Mouse (Mus musculus) cerebral cortex, adult 2 months (tissue): ENCODE measurements around the gene Arel1.

Experiments
- WGBS: fragments of 180-500 bp; shearing (Covaris S2); methylation state at CpG from one replicate; pipeline ENCODE4 v1.1.7; 2018; 5-methylcytosine and 5-hydroxymethylcytosine counted together

Arel1 gene

DNA sequence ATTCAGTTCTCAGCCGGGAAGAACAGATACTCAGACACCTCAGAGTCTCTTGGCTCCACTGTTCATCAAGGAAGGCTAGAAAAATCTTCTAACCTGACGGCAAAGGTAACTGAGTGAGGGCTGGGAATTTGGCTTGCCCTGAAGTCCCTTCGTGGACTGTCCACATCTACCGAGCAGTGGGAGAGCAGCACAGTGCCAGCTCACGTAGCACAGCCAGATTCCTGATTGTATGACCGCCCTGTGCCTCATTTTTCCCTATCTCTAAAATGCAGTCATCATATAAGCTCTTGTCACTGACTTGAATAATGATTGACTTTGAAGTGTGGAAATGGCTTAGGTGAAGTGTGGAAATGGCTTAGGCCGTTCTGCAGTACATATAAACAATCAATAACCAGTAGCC lies 66.3 kb downstream of the Arel1 start:
- WGBS = 82% methylated on average over 7 of the region's 7 CpGs

DNA sequence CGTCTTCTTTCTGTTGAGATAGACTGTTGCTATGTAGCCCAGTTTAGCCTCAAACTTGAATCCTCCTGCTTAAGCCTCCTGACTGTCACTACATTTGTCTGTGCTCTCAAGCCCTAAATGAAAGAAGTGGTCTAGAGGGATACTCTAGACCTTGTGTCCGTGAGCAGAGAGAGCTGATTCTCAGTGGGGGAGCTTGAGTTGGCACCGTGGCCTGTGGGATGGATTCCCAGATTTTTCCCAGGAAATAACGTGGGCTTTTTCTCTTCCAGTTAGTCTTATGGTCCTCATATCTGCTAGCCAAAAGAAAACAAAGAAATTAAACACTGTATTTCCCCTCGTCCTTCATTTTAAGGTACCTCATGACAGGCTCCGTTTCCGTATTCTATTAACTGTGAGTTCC lies 70.4 kb downstream of the Arel1 start:
- WGBS = 55% methylated on average over 7 of the region's 7 CpGs

- 80% methylated on average over 5 of the region's 5 CpGs for WGBS
These were observed 73.4 kb downstream of the Arel1 start for GRCm38 (mm10) chr12:84897322-84897721.

DNA sequence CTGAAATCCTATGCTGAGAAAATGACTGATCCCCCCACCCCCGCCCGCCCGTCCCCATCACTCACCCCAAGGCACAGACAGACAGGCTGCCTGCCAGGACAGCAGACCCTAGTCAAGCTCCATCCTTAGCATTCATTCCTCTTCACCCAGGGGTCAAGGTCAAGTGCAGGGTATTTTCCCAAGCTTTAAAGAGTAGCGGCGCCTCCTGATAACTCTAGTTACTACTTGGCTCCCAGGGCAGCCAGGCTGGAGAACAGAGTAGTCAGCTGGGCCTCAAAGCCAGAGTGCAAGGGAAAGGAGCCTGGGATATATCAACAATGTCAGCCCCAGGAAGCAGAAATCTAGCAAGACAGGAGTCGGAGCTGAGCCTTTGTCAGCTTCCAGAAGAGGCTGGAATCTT lies 74.5 kb downstream of the Arel1 start:
- 92% methylated on average over 6 of the region's 6 CpGs for WGBS

GRCm38 (mm10) chr12:84893648-84894628 lies 76.8 kb downstream of the Arel1 start:
- WGBS = 61% methylated on average over 9 of the region's 9 CpGs

- WGBS = 91% methylated on average over 15 of the region's 15 CpGs
These were observed 80.4 kb downstream of the Arel1 start for GRCm38 (mm10) chr12:84890289-84890688.

GRCm38 (mm10) chr12:84885107-84885876 lies 85.4 kb downstream of the Arel1 start:
- 57% methylated on average over 11 of the region's 11 CpGs for WGBS

DNA sequence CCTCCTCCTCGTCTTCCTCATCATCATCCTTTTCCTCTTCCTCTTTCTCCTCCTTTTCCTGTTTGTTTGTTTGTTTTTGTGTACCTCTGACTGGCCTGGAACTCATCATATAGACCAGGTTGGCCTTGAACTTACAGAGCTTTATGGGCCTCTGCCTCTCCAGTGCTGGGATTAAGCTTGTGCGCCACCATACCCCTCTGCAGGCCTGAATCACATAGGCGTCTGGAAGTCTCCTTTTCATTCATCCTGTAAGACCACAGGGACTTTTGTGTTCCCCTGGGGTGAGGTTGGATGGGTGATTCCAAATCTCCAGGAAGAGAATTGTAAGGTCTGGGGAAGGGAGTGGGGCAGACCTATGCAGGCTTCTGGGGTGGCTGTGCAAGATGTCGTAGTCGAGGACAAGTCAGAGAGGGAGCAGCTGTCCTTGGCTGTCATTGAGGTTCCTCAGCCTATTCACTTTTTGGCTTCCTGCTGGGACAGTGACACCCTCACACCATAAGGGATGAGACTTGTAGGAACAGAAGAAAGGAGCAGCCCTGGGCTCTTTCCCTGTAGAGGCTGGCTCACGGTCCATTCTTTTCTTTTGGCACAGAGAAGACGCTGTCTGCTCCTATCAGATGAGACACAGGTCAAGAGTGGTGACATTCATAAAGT lies 86.2 kb downstream of the Arel1 start:
- 89% methylated on average over 7 of the region's 7 CpGs for WGBS

DNA sequence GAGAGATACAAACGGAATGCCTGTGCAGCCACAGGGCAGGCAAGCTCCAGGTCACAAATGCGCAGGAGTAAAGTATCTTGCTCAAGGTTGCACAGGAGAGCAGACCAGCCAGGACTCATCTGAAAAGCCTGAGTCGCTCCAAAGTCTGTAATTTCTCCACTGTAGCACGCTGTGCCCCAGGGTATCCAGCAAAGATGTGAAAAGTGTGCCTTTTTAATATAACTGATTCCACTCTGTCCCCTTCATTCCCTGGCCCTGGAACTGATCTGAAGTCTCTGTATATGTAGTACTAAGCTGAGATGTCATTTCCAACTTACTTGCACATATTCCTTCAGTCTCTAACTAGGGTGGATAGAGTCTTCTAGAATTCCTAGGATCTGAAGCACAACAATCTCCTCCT lies 87.9 kb downstream of the Arel1 start:
- WGBS = 93% methylated on average over 4 of the region's 4 CpGs

DNA sequence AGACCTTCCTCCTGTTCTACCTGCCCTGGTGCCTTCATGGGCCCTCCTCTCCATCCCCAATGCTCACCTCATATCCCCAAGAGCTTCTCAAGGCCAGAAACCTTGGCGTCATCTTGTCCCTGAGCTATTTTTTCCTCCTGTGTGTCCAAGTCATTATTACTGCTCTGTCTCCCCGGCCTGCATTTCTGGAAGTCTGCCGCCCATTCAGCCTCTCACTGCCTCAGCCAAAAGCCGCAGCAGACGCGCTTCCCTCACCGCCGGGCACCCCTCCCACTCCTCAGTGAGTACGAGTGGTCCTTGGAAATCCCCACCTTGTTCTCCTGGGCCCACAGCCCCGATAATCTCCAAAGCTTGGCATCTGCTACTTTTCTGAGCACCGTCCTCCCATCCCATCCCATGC lies 90.6 kb downstream of the Arel1 start:
- 38% methylated on average over 11 of the region's 11 CpGs for WGBS

GRCm38 (mm10) chr12:84876481-84877121 lies 94.1 kb downstream of the Arel1 start, which contains the start of gene Ltbp2:
Ltbp2 (minus strand) TSS chr12:84876532.
- 4% methylated on average over 34 of the region's 34 CpGs for WGBS

DNA sequence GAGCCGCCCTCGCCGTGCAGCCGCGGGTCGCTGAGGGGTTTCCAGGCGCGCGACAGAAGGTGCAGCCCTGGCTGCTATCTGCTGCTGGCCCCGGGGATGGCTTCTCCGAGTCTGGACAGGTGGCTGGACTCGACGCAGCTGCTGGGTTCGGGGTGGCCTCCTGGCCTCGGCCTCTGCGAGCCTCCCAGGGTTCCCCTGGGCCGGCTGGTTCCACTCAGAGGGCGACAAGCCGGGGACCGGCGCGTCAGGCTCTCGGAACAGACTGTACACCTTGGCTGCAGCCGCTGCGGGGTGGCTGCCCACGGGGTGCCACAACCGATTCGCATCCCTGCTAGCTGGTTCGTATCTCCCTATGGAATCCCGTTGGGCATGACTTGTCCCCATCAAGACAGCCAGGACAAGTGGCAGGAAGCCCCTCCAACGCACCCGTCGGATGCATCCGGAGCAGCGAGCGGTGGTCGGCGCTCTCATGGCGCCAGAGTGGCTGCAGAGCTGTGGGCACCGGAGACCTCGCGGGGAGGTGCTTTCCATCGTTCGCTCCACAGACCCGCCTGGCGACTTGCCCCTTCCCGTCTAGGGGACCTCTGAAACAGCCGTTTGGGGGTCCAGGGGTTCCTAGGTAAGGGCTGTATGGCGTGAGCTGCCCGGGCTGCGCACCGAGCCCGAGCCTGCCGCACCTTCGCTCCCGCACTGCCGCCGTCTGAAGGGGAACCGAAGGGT lies 94.8 kb downstream of the Arel1 start:
- 2% methylated on average over 59 of the region's 59 CpGs for WGBS

DNA sequence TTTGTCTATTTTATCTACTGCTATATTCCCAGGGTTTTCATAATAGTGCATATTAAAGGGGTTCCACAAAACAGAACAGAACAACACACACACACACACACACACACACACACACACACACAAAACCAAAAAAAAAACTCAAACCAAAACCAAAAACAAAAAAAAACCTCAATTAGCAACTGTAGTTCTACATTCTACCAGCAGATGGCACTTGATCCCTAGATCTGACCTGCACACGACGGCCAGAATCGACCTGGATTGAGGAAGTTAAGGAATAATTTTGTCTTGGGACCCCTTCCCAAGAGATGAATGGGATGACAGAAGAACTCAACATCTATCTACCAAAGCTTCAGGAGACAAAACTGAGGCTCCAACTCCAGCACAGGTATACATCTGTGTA lies 97.3 kb downstream of the Arel1 start:
- WGBS = 1% methylated on average over 3 of the region's 3 CpGs

GRCm38 (mm10) chr12:84872310-84872709 lies 98.4 kb downstream of the Arel1 start:
- WGBS = 78% methylated on average over 2 of the region's 2 CpGs
